Mouse (Mus musculus) duodenum, adult 2 months (tissue): ENCODE data around the gene Fxr2. TPM values are rescaled to one million over a fixed set of nuclear protein-coding genes. Genes with fewer than 3 reads are reported as not detected.

Experiments used
- polyA plus RNA-seq: library from polyadenylated mRNA; depleted of rRNA; stranded (reverse); fragments of >200 nt; gene quantifications from 2 replicates; pipeline ENCODE4 v1.2.3, GENCODE M21; 2012; ENCODE audit warnings: low replicate concordance; rRNA removed

Fxr2 gene
- 37.9 and 40.8 TPM in 2 replicates for polyA plus RNA-seq

DNA sequence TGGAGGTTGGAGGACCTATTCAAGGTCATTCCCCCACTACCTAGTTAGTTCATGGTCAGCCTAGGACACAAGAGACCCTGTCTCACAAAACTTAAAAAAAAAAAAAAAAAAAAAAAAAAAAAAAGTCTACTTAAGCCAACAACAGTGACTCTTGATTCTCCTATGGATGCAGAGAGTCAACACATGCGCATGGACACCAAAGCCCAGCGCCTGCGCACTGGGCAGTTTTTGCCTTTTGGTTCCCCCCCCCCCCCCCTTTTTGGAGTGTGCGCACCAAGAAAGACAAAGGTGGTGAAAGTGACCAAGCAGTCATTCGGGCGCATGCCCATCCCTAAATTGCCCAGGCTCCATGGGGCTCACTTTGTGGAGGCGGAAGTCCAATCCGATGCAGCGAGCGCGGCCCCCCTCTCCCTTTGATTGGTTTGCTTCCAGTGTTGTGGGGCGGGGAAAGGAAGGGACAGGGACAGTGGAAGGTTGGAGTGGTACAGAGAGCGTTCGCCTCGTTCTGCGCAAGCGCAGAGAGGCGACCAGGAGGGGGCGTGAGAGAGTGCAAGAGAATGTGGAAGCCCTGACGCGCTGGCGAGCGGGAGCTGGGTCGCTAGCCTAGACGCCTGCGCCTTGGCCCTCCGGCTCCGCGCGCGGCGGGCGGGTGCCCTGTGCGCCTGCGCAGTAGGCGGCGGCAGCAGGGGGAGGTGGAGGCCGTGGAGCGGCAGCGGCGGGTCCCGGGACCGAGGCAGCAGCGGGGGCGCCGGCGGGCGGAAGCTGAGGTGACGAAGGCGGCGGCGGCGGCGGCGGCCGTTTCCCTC is at the start of gene Fxr2:
Fxr2 (plus strand) TSS at position 707 of the 806 bp plus-strand sequence.

DNA sequence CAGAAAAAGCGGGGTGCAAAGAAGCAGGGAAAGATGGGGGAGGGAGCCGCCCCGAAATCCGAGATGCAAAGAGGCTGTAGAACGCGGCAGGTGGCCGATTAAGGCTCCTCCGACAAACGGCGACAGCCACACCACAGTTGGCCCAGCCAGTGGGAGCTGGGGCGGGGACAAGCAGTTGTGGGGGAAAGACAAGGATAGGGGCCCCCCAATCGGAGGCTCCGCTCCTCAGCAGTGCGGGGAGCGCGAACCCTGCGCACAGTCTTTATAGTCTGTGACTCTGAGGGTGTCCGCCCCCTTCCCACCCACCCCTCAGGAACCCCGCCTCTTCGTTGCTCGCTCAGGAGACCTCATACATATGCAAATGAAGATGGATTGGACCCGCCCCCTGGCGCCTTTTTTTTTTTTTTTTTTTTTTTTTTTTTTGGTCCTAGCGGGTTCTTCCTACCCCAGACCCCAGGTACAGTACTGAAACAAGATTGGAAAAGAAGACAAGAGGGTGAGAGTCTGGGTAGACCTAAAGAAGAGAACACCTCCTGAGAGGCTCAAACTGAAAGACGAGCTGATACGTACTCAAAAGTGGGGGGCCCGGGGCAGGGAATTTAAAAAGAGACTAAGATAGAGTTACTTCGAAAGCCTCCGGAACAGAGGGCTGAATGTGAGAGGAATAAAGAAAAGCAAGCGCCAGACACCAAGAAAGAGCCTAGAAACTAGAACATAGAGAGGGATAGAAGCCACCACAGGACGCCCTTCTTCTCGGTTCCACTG is 26.9 kb upstream of the Fxr2 start, which contains the start of gene Atp1b2:
Atp1b2 (minus strand) TSS at position 217 of the 765 bp plus-strand sequence.

DNA sequence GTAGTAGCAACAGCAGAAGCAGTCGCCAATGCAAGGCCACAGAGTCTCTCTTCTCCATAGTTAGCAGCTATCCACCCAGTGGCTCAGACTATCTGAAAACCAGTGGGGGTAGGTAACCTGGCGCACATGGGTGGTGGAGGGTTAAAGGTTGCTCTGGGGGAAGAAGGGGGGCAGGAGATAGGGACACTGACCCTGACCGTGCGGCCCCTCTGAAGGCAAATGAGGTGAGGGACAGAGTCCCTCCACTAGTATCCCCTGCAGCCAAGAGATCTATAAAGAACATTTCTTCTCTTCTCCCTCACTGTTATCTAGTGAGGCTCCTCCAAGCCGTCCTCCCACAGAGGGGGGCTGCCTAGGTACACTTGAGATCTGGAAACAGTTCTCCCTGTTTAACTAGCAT is 15.0 kb upstream of the Fxr2 start, which contains the start of gene Shbg:
Shbg (minus strand) TSS at position 101 of the 400 bp plus-strand sequence.

GRCm38 (mm10) chr11:69621571-69622268 is 11.1 kb upstream of the Fxr2 start, which contains the start of gene Sat2:
TSS of gene Sat2 (plus strand) at chr11:69622024.

DNA sequence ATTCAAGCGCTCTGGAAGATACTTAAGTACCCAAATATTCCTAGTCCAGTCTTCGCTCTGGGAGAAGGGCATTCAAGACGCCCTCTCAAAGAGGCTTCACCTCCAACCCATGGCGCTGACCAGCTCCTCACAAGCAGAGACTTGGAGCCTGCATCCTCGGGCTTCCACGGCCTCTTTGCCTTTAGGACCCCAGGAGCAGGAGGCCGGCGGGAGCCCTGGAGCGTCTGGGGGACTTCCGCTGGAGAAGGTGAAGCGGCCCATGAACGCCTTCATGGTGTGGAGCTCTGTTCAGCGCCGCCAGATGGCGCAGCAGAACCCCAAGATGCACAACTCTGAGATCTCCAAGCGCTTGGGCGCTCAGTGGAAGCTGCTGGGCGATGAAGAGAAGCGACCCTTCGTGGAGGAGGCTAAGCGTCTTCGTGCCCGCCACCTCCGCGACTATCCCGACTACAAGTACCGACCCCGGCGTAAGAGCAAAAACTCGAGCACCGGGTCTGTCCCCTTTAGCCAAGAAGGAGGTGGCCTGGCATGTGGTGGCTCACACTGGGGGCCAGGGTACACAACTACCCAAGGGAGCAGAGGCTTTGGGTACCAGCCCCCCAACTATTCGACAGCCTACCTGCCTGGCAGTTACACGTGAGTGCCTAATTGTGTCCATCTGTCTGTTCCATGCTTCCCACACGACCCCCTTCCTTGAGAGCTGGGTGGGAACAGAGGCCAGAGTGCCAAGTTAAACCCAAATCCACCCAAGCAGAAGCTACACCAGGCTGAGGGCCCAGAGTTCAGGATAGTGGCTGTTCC is 22.7 kb downstream of the Fxr2 start, which contains the start of gene Sox15:
Sox15 (plus strand) TSS at position 51 of the 801 bp plus-strand sequence.

DNA sequence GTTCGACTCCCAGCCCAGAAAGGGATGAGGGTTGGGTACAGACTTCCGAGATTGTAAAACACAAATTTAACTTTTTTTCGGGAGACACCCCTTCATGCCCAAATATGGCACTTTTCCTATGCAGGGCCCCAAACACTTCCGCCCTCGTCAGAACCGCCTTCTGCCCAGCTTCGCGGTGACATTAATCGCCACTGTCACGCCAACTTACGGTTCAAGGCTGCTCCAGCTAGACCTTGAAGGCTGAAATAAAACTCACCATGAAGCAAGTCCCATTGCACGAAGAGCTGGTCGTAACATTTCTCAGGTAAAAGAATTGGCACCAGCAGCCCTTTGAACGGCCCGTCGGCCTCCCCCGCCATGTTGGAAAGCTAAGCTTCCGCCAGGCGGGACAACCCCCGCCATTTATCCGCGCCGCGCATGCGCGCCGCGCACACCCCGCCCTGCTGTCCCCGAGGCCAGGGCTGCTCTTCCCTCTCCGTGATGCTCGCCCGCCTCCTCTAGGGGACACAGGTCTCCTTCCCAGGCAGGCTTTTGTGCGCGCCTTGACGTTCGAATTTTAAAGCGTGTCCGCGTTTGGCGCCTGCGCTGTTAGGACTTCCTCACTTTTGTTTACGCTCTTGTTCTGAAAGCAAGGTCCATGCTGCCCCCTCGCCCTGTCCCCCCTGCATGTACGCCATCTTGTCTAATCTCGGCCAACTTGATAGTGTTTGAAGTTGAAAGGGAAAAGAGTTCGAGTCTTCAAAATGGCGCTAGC is 29.6 kb downstream of the Fxr2 start, which contains the start of gene Mpdu1:
Mpdu1 (minus strand) TSS at position 430 of the 754 bp plus-strand sequence.

GRCm38 (mm10) chr11:69665961-69666664 is 33.3 kb downstream of the Fxr2 start, which contains the start of gene Cd68:
TSS of gene Cd68 (minus strand) at chr11:69666153.

DNA sequence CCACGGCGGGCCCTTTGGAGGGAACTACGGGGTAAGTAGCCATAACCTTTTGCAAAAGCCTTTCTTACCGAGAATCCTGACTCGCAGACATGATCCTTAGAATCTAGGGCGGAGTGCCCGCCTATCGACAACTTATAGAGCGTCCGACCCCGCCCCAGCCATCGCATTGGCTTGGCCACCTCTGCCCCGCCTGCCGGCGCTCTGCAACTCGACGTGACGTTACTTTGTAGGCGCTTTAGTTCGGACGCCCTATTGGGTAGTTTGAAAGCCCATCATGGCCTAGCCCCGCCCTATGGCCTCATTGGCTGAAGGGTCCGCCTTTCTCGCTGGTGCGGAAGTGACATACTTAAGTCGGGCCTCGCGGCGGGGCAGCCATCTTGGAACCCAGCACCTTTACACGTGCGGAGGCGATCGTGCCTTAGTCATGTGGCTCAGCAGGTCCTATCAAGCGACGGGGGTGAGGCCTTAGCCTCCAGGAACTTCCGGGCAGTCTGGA is 39.5 kb downstream of the Fxr2 start, which contains the start of gene Eif4a1:
Eif4a1 (minus strand) TSS at position 213 of the 496 bp plus-strand sequence.

DNA sequence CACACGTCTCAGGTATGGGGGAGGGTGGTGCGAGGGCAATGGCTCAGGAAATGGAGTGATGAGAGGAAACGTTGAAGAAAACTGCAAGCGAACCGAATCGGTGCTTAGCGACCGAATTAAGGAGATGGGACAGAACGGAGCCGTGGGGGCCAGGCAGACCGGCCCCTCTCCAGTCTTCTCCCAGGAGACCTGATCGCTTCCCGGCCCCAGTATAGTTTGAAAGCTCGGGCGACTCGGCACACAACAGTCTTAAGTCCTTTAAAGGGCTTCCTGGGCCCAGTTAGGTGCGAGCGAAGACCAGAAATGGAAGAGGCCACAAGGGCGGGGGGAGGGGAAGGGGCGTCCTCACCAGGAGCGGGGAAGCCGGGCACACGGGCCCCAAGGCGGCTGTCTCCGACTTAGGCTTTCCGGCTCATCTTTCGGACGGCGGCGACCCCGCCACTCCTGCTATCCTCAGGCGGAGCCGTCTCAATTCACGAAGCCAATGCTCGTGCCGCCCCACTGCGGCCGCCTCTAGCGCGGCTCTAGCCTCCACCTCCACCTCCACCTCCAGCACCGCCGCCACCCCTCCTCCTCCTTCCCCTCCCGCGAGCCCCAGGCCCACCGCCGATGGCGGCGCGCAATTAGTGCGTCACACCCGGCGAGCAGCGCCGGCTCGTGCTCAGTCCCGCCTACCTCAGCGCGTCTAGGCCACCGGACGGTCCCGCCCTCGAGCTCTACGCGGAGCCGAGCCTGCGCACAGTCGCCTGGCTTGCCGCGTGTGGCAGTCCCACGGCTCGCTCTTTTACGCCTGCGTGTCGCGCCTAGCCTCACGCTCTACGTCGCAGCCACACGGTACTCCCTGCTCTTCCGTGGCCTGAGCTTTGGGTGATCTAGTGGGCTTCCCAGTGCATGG is 48.8 kb downstream of the Fxr2 start, which contains the start of gene Senp3:
Senp3 (minus strand) TSS at position 771 of the 895 bp plus-strand sequence.

DNA sequence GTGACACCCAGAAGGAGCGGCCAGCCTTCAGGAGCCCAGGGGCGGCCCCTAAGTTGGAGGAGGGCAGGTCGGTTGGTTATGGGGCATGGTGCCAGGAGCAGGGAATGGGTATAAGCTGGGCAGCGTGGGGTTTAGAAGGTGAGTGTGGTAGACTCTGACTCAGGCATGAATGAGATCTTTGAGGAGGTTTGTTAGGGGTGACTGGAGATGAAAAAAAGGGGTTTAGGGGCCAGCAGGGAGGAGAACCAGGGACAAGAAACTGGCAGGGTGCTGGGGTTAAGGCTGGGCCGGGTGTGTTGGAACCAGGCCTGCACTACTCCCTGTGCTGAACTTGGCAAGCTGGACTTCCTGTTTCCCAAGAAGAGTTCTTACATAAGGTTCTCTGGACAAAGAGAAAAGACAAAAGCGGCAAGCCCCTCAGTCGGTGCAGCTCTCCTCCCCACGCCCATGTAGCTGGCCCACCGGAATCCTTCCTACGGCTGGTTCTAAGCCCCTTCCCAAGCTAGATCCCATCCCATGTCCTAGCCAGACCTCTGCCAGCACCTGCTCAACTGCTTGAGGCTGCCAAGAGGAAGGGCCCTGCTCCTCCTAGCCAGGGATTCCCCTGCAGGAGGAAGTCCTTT is 52.8 kb downstream of the Fxr2 start, which contains the start of gene Tnfsf13:
Tnfsf13 (minus strand) TSS at position 259 of the 623 bp plus-strand sequence.

GRCm38 (mm10) chr11:69695361-69696181 is 62.8 kb downstream of the Fxr2 start, which contains the start of the genes Tnfsf12 and Tnfsfm13:
TSS of gene Tnfsf12 (minus strand) at chr11:69695849.
TSS of gene Tnfsfm13 (minus strand) at chr11:69696098.

Other genes starting within 250 kb of the Fxr2 start
- gene Naa38, start 237.5 kb upstream of the Fxr2 start, polyA plus RNA-seq, result 130 and 134 TPM in 2 replicates
- gene Cyb5d1, start 237.4 kb upstream of the Fxr2 start, polyA plus RNA-seq, result 2.0 and 2.9 TPM in 2 replicates
- 15.1 and 29.8 TPM in 2 replicates for gene Tmem88, start 234.8 kb upstream of the Fxr2 start, polyA plus RNA-seq
- 17.7 and 37.7 TPM in 2 replicates for gene Kdm6b, start 219.3 kb upstream of the Fxr2 start, polyA plus RNA-seq
- gene Dnah2, start 83.9 kb upstream of the Fxr2 start, polyA plus RNA-seq, result 0.49 and 0.59 TPM in 2 replicates
- 1.4 and 1.6 TPM in 2 replicates for gene Efnb3, start 72.8 kb upstream of the Fxr2 start, polyA plus RNA-seq
- gene Wrap53, start 52.7 kb upstream of the Fxr2 start, polyA plus RNA-seq, result 20.1 and 31.7 TPM in 2 replicates
- gene Trp53, start 52.6 kb upstream of the Fxr2 start, polyA plus RNA-seq, result 44.5 and 49.2 TPM in 2 replicates
- 3.0 and 5.0 TPM in 2 replicates for gene Atp1b2, start 27.0 kb upstream of the Fxr2 start, polyA plus RNA-seq
- not detected in 2 replicates for gene Shbg, start 15.1 kb upstream of the Fxr2 start, polyA plus RNA-seq
- gene Sat2, start 11.0 kb upstream of the Fxr2 start, polyA plus RNA-seq, result 1.4 TPM in 2 replicates
- gene Sox15, start 22.3 kb downstream of the Fxr2 start, polyA plus RNA-seq, result 0.26 TPM in 1 of 2 replicates, not detected in the other
- 184 and 214 TPM in 2 replicates for gene Mpdu1, start 29.7 kb downstream of the Fxr2 start, polyA plus RNA-seq
- 20.5 and 25.2 TPM in 2 replicates for gene Cd68, start 33.2 kb downstream of the Fxr2 start, polyA plus RNA-seq
- gene Eif4a1, start 39.4 kb downstream of the Fxr2 start, polyA plus RNA-seq, result 71.8 and 97.2 TPM in 2 replicates
- gene Senp3, start 49.1 kb downstream of the Fxr2 start, polyA plus RNA-seq, result 15.6 and 17.3 TPM in 2 replicates
- gene Tnfsf13, start 52.8 kb downstream of the Fxr2 start, polyA plus RNA-seq, result 11.1 and 13.6 TPM in 2 replicates
- 17.8 and 19.2 TPM in 2 replicates for gene Tnfsf12, start 62.9 kb downstream of the Fxr2 start, polyA plus RNA-seq
- 3.7 and 4.7 TPM in 2 replicates for gene Tnfsfm13, start 63.1 kb downstream of the Fxr2 start, polyA plus RNA-seq
- gene Polr2a, start 125.6 kb downstream of the Fxr2 start, polyA plus RNA-seq, result 22.0 and 29.9 TPM in 2 replicates
- 0.13 TPM in 1 of 2 replicates, not detected in the other for gene Slc35g3, start 129.0 kb downstream of the Fxr2 start, polyA plus RNA-seq
- gene Zbtb4, start 132.9 kb downstream of the Fxr2 start, polyA plus RNA-seq, result 7.0 and 19.2 TPM in 2 replicates
- 3.8 and 6.8 TPM in 2 replicates for gene Chrnb1, start 163.0 kb downstream of the Fxr2 start, polyA plus RNA-seq
- 2.7 and 6.1 TPM in 2 replicates for gene Fgf11, start 168.9 kb downstream of the Fxr2 start, polyA plus RNA-seq
- 44.7 and 80.5 TPM in 2 replicates for gene Tmem102, start 172.6 kb downstream of the Fxr2 start, polyA plus RNA-seq
- gene Gm39566, start 182.3 kb downstream of the Fxr2 start, polyA plus RNA-seq, result not detected in 2 replicates
- not detected in 2 replicates for gene Spem2, start 185.5 kb downstream of the Fxr2 start, polyA plus RNA-seq
- 0.09 and 0.13 TPM in 2 replicates for gene Spem1, start 189.2 kb downstream of the Fxr2 start, polyA plus RNA-seq
- 6.9 and 15.5 TPM in 2 replicates for gene Nlgn2, start 204.8 kb downstream of the Fxr2 start, polyA plus RNA-seq
- 102 and 130 TPM in 2 replicates for gene Tmem256, start 205.5 kb downstream of the Fxr2 start, polyA plus RNA-seq
- 39.3 and 58.9 TPM in 2 replicates for gene Plscr3, start 213.4 kb downstream of the Fxr2 start, polyA plus RNA-seq
- 34.8 and 47.5 TPM in 2 replicates for gene Tnk1, start 225.7 kb downstream of the Fxr2 start, polyA plus RNA-seq
- gene Tmem95, start 245.0 kb downstream of the Fxr2 start, polyA plus RNA-seq, result not detected in 2 replicates
- 2.0 and 2.3 TPM in 2 replicates for gene Kctd11, start 248.4 kb downstream of the Fxr2 start, polyA plus RNA-seq